Mouse (Mus musculus): ENCODE measurements around the gene Cyb561d2. TPM values are rescaled to one million over a fixed set of nuclear protein-coding genes. Genes with fewer than 3 reads are reported as not detected.

Gene Cyb561d2
- polyA plus RNA-seq, 1 experiment = 33.1 TPM

- Histone ChIP-seq H3K4me1 (ENCODE audit: control insufficient read depth, insufficient read depth, insufficient read length) (peaks cover 33% of the 10 kb centered on the region), H3K27ac (ENCODE audit: insufficient read depth, low read length) (no peak overlapping the region), H3K4me3 (ENCODE audit: extremely low read depth, insufficient read depth, insufficient read length) (no peak overlapping the region), H3K36me3 (ENCODE audit: control insufficient read depth, insufficient read depth, low read length) (peaks cover 3% of the 10 kb centered on the region; the same call in 1 of the 2 replicates), H3K27me3 (ENCODE audit: control insufficient read depth, insufficient read depth, low read length) (no peaks in the 10 kb centered on the region)
- DNase-seq (ENCODE audit: low read depth in 1 of 2, low spot score in 2 of 2) = no peak
- TF ChIP-seq CTCF (IDR thresholded peaks at IDR 0.05; ENCODE audit: extremely low read depth, insufficient read depth, insufficient read length, insufficient replicate concordance) (no peak), POLR2A (IDR thresholded peaks at IDR 0.05; ENCODE audit: low read depth, low read length) (no peak)
- WGBS = 96% methylated on average over 20 of the region's 20 CpGs
Measured at GRCm38 (mm10) chr9:107549297-107550074, 7.5 kb upstream of the Cyb561d2 start.

- Histone ChIP-seq H3K36me3 (ENCODE audit: control insufficient read depth, insufficient read depth, low read length) (peaks cover 3% of the 10 kb centered on the region; the same call in 1 of the 2 replicates), H3K4me1 (ENCODE audit: control insufficient read depth, insufficient read depth, insufficient read length) (peaks cover 33% of the 10 kb centered on the region), H3K27ac (ENCODE audit: insufficient read depth, low read length) (no peak overlapping the region), H3K27me3 (ENCODE audit: control insufficient read depth, insufficient read depth, low read length) (no peaks in the 10 kb centered on the region), H3K4me3 (ENCODE audit: extremely low read depth, insufficient read depth, insufficient read length) (no peak overlapping the region)
- no peak for TF ChIP-seq CTCF (IDR thresholded peaks at IDR 0.05; ENCODE audit: extremely low read depth, insufficient read depth, insufficient read length, insufficient replicate concordance)
- TF ChIP-seq POLR2A (IDR thresholded peaks at IDR 0.05; ENCODE audit: low read depth, low read length) = no peak
- no peak for DNase-seq (ENCODE audit: low read depth in 1 of 2, low spot score in 2 of 2)
- WGBS = 92% methylated on average over 10 of the region's 10 CpGs
Measured at GRCm38 (mm10) chr9:107548820-107549219, 6.8 kb upstream of the Cyb561d2 start.

- H3K27me3 ChIP-seq (ENCODE audit: control insufficient read depth, insufficient read depth, low read length) = no peaks in the 10 kb centered on the region
- no peak overlapping the region for H3K27ac ChIP-seq (ENCODE audit: insufficient read depth, low read length)
- no peak for TF ChIP-seq POLR2A (IDR thresholded peaks at IDR 0.05; ENCODE audit: low read depth, low read length)
- TF ChIP-seq CTCF (IDR thresholded peaks at IDR 0.05; ENCODE audit: extremely low read depth, insufficient read depth, insufficient read length, insufficient replicate concordance) = no peak
- H3K4me3 ChIP-seq (ENCODE audit: extremely low read depth, insufficient read depth, insufficient read length) = no peak overlapping the region
- H3K4me1 ChIP-seq (ENCODE audit: control insufficient read depth, insufficient read depth, insufficient read length) = peaks cover 28% of the 10 kb centered on the region
- WGBS = 82% methylated on average over 5 of the region's 5 CpGs
- peaks cover 3% of the 10 kb centered on the region; the same call in 1 of the 2 replicates for H3K36me3 ChIP-seq (ENCODE audit: control insufficient read depth, insufficient read depth, low read length)
- DNase-seq (ENCODE audit: low read depth in 1 of 2, low spot score in 2 of 2) = no peak
Measured at GRCm38 (mm10) chr9:107547957-107548356, 6.0 kb upstream of the Cyb561d2 start.

- Histone ChIP-seq H3K36me3 (ENCODE audit: control insufficient read depth, insufficient read depth, low read length) (peaks cover 3% of the 10 kb centered on the region; the same call in 1 of the 2 replicates), H3K27me3 (ENCODE audit: control insufficient read depth, insufficient read depth, low read length) (no peaks in the 10 kb centered on the region), H3K27ac (ENCODE audit: insufficient read depth, low read length) (no peak within 1 kb of the TSS), H3K4me3 (ENCODE audit: extremely low read depth, insufficient read depth, insufficient read length) (no peak within 1 kb of the TSS), H3K4me1 (ENCODE audit: control insufficient read depth, insufficient read depth, insufficient read length) (peaks cover 31% of the 10 kb centered on the region)
- WGBS = 3% methylated on average over 20 of the region's 20 CpGs
- TF ChIP-seq CTCF (IDR thresholded peaks at IDR 0.05; ENCODE audit: extremely low read depth, insufficient read depth, insufficient read length, insufficient replicate concordance) (no peak), POLR2A (IDR thresholded peaks at IDR 0.05; ENCODE audit: low read depth, low read length) (no peak)
- DNase-seq (ENCODE audit: low read depth in 1 of 2, low spot score in 2 of 2) = peak in 1 of 2 experiments; percentile 79
Measured at GRCm38 (mm10) chr9:107547026-107547425, 5.0 kb upstream of the Cyb561d2 start, which contains the start of gene Zmynd10. Gene Zmynd10, plus strand, starts transcription at chr9:107547298.

GRCm38 (mm10) chr9:107545602-107546001, 3.6 kb upstream of the Cyb561d2 start:
- TF ChIP-seq POLR2A (IDR thresholded peaks at IDR 0.05; ENCODE audit: low read depth, low read length) (no peak), CTCF (IDR thresholded peaks at IDR 0.05; ENCODE audit: extremely low read depth, insufficient read depth, insufficient read length, insufficient replicate concordance) (peak; percentile 83; the same call in 1 of the 2 replicates)
- WGBS = 17% methylated on average over 3 of the region's 3 CpGs
- peaks cover 24% of the 10 kb centered on the region; the same call in 1 of the 2 replicates for H3K4me1 ChIP-seq (ENCODE audit: control insufficient read depth, insufficient read depth, insufficient read length)
- no peak overlapping the region for H3K27ac ChIP-seq (ENCODE audit: insufficient read depth, low read length)
- H3K4me3 ChIP-seq (ENCODE audit: extremely low read depth, insufficient read depth, insufficient read length) = no peak overlapping the region
- no peaks in the 10 kb centered on the region for H3K27me3 ChIP-seq (ENCODE audit: control insufficient read depth, insufficient read depth, low read length)
- DNase-seq (ENCODE audit: low read depth in 1 of 2, low spot score in 2 of 2) = peak in 1 of 2 experiments; percentile 67
- peaks cover 3% of the 10 kb centered on the region; the same call in 1 of the 2 replicates for H3K36me3 ChIP-seq (ENCODE audit: control insufficient read depth, insufficient read depth, low read length)

GRCm38 (mm10) chr9:107545199-107545598, 3.2 kb upstream of the Cyb561d2 start:
- Histone ChIP-seq H3K4me3 (ENCODE audit: extremely low read depth, insufficient read depth, insufficient read length) (no peak overlapping the region), H3K27me3 (ENCODE audit: control insufficient read depth, insufficient read depth, low read length) (no peaks in the 10 kb centered on the region), H3K27ac (ENCODE audit: insufficient read depth, low read length) (no peak overlapping the region), H3K36me3 (ENCODE audit: control insufficient read depth, insufficient read depth, low read length) (peaks cover 3% of the 10 kb centered on the region; the same call in 1 of the 2 replicates), H3K4me1 (ENCODE audit: control insufficient read depth, insufficient read depth, insufficient read length) (peaks cover 20% of the 10 kb centered on the region; the same call in 1 of the 2 replicates)
- no peak for DNase-seq (ENCODE audit: low read depth in 1 of 2, low spot score in 2 of 2)
- 95% methylated on average over 10 of the region's 10 CpGs for WGBS
- TF ChIP-seq POLR2A (IDR thresholded peaks at IDR 0.05; ENCODE audit: low read depth, low read length) (no peak), CTCF (IDR thresholded peaks at IDR 0.05; ENCODE audit: extremely low read depth, insufficient read depth, insufficient read length, insufficient replicate concordance) (no peak)

All from spleen, adult 2 months (tissue).